Mouse (Mus musculus) WW6 (cell line): ENCODE measurements around the gene Gpank1.
"Not testable (repeated sequence)": the region's sequence is repeated elsewhere in the genome, so short reads cannot be mapped to it uniquely, and the experiment has no call there.

Source experiments
- DNase-seq: peaks from one replicate; pipeline ENCODE4 v3.0.0-alpha.2; 2013; ENCODE audit warnings: low read depth, low spot score

Gpank1 gene

DNA sequence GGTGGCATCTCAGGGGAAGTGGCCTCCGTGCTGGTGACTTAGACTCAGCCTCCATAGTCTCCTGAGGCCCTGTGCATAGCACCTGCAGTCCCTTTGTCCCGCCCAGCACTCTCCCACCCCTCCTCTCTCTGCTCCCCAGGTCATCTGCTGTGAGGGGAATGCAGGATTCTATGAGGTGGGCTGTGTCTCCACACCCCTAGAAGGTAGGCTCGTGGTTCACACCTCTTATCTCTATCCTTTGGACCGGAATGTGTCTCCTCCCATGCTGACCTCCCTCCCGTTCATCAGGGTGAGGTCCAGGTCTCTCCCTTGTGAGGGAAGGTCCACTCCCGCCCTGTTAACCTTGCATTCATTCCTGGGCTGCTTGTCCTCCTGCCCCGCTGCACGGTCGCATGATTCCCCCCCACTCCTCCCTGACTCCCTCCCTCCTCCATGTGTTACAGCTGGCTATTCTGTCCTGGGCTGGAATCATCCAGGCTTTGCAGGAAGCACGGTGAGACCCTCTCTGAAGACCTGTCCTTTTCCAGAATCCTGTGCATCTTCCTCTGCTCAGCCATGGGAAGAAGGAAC is 21.0 kb upstream of the Gpank1 start:
- DNase-seq = no peak

DNA sequence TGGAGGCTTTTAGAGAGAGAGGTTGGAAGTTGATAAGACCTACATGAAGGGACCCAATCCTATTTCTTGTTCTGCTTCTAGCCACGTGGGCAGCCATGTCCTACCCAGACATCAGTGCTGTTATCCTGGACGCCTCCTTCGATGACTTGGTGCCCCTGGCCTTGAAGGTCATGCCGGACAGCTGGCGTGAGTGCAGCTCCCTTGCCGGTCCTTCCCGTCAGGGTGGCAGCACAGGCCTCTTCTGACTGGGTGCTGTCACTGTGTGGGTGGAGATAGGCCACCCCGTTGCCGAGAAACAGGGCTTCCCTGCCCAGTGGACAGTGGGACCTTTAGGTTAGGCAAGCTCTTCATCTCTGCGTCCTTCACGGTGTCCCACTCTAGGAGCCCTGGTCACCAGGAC is 20.1 kb upstream of the Gpank1 start:
- no peak for DNase-seq

DNA sequence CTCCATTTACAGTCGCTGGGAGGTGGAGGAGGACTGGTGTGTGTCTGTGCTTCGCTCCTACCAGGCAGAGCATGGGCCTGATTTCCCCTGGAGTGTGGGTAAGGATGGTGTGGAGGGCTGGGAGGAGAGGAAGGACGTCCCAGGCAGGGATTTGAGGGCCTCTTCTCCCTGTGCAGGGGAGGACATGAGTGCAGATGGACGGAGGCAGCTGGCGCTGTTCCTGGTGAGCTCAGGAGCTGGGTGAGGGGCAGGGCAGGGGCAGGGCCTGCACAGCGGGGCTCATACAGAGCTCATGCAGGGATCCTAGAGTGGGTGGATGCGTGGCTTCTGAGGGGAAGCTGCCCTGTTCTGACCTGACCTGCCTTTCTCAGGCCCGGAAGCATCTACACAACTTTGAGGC is 19.0 kb upstream of the Gpank1 start:
- DNase-seq = no peak

DNA sequence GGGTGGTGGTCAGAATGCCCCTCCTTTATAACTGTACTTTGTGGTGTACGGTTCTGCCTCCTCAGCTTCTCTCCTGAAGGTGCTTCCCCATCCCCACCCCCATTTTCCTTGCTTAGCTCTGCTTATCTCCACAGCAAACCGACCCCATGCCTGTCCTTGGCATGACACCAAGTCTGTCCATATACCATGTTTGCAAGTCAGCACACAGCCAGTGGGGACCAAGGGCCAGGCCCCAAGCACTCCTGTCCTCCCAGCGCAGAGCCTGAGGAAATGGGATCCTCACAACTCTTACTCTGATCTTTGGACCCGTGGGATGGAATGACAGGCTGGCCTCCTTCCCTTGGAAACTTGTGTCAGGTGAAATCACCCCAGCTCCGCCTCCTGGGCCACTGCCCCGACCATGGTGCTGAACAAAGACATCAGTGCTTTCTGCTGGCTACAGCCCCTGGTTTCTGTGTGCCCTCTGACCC is 18.0 kb upstream of the Gpank1 start:
- no peak for DNase-seq

DNA sequence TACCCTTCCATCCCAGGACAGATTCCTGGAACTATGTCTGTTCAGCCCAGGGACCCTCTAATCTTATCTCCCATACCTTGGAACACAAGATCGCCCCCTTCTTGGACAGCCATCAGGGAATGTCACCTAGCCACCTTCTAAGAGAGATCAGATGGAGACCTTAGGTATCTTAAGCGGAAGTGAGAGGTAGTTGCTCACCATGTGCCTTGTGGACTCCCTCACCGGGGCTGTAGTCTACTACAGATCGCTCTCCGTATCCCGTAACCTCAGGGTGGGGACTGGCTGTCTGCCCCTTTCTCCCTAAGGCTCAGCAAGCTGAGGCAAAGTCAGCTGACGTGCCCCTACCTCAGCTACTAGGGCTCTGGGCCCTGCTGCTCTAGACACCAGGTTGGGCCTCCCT is 17.2 kb upstream of the Gpank1 start:
- DNase-seq = no peak

DNA sequence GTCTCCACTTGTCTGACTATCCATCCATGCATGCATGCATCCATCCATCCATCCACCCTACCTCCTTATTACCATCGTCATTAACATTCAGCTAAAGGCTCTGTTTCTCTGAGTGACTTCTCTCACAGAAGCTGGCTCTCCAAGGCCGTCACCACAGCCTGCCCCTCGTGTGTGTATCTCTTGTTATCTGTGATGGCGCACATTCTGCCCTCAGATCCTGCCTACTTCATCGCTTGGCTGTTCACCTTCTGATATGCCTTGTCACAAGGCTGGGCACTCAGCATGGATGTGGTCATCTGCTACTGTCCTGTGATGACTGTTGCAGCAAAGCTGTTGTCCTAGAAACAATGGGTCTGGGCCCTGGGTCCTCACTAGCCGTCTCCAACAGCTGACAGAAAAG is 16.5 kb upstream of the Gpank1 start:
- no peak for DNase-seq

DNA sequence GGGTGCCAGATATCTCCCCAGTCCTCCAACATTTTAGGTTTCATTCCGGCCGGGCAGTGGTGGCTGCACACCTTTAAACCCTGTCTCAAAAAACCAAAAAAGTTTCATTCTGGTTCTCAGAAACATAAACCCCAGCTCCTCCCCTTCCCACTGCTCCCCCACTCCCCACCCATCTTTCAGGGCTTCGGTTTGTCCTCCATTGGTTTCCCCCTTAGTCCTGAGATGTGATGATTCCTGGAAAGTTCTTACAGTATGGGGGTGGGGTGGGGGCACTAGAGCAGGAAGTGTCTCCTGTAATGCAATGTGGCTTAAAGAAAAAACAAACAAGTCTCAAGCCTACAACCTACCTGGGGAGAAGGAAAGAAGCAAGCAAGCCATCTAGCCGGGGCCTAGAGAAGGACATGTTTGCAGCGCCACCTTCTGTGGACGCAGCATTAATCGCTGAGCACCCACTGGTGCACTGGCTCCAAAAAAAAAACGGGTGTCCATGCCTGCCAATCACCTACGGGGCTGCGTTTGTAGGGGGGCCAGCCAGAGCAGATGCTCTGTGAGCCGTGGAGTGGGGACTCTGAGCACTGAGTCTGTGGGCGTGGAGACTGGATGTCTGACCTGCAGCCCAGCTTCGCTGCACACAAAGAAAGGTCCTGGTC is 15.4 kb upstream of the Gpank1 start:
- DNase-seq = no peak

DNA sequence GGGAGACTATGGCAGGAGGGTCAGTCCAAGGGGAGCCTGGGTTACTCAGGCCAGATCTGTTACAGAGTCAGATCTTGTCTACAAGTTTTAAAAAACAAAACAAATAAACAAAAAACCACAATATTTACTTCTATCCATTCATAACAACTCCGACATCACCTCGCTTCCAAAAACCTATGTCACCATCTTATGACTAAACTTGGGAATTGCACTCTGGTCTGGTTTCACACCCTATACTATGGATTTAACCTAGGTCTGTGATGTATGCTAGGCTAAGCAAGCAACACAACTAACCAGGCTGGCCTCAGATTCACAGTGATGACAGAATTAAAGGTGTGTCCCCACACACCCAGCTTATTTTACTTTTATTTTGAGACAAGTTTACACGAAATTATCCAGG is 14.7 kb upstream of the Gpank1 start:
- no peak for DNase-seq

DNA sequence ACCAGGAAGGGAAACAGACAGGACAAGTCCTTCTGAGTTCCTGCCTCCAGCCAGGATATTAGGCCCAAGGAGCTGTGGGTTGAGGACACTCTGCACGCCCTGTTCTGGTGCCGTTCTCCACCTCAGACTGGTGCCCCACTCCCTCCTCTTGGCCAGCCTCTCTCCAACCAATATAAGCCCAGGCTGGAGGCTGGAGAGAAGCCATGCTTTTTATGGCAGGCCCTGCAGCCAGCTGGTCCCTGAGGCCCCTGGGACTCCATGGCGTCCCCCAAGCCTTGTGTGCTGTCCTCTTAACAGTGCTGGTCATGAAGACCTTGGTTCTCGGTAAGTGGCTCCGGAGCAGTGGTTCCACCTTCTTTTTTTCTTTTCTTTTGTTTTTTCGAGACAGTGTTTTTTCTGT is 13.2 kb upstream of the Gpank1 start, which contains the start of gene Ly6g5c:
Gene Ly6g5c (plus strand): TSS at position 183 of the 400 bp plus-strand sequence.
- no peak for DNase-seq

DNA sequence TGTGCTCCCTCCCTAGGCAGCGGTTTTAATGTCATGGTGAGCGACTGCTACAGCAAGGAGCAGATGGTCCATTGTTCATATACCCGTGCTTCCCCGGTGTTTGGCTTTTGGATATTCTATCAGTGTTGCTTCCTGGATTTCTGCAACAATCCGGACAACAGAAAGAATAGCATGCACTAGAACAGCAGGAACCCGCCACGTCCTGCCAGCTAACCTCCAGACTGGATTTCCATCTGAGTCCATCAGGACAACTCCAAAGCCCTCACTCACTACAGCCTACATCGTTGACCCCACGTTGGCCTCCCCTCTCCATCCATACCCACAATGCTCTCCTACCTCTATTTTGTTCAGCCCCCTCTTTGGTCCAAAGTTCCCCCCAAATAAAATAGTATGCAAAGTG is 9.5 kb upstream of the Gpank1 start:
- no peak for DNase-seq

DNA sequence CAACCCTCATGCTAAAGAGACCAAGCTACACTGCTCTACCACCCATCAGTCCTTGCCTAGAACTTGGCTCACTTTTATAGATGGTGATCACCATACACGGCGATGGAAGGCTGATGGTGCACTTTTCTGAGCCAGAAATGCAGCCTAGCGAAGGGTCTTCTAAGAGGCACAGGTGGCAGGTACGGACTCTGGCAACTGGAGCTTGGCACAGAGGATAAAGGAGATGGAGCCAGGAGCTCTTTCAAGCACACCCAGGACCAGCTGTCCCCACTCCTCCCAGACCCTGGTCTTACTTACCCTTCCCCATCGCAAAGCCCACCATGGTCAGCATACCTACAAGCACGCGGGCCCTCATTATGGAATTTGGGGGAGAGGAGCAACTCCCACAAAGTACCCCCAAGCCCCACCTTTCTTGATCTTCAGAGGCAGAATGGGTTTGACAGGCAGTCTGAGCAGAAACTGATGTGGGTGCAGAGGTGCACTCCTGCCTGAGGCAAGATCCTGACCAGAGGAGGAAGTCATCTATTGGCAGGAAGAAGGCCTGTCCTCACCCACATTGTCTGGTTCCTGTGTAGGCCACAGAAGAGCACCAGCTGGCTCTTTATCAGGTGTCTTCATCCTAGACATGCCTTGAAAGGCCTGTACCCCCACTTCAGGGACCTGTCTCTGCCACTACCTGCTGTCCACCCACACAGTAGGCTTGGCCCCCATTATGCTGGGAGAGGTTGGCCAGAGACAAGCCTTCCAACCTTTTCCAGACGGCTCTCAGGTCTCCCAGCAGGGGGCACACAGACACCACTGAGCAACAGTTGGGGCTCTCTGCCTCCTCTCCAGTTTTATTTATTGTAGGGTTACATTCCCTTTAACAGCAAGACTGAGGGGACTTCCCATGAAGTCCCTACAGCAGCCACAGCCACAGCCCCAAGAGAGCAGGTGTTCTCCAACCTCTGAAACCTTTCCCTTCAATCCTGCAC is 5.9 kb upstream of the Gpank1 start, which contains the start of gene Ly6g5b:
Gene Ly6g5b (minus strand): TSS at position 383 of the 974 bp plus-strand sequence.
- no peak for DNase-seq

DNA sequence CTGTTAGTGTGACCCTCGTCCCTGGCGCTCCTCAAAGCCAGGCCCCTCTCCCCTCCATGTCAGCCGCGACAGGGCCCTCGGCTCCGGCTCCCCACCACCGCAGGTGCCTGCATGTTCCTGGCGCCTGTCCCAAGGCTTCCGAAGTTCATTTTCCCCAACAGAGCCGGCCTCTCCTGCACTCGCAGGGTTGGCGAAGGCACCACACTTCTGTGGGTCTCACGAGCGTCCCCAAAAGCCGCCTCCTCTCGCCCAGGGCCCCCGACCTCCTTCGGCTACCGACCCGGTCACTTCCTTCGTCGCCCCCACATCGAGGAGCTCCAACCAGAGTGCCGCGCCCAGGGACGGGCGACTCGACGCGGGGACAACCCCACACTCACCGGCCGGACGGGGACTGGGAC is 511 bp upstream of the Gpank1 start:
- no peak for DNase-seq

DNA sequence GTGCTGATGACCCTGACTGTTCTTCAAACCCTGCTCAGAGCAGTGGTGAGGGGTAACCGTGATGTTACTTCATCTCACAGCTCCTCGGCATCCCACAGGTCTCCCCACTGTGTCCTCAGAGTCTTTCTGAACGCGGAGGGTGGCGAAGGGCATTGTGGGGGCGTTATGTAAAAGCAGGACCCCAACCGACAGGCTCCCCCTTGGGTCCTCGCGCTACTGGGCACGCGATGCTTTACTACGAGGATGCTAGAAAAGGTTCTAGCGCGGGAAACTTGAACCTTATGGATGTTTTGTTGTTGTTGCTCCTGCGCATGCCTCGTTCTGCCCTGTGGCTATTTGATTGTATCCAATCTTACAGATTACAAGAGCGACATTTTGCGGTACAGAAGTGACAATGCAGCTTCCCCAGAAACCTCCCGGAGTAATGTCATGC is 632 bp downstream of the Gpank1 start, which contains the start of gene Csnk2b:
Gene Csnk2b (minus strand): TSS at position 183 of the 433 bp plus-strand sequence.
- DNase-seq = no peak

DNA sequence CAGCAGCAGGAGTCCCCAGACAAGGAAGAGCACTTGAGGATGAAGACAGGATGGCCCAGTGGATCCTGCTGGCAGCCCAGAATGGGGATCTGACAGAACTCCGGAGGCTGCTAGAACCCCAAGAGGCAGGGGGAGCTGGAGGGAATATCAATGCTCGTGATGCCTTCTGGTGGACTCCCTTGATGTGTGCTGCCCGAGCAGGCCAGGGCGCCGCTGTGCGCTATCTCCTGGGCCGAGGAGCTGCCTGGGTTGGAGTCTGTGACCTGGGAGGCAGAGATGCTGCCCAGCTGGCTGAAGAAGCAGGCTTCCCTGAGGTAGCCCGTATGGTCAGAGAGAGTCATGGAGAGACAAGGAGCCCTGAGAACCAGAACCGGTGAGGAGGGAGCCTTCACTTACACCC is 2.0 kb downstream of the Gpank1 start:
- DNase-seq = not testable (repeated sequence)

DNA sequence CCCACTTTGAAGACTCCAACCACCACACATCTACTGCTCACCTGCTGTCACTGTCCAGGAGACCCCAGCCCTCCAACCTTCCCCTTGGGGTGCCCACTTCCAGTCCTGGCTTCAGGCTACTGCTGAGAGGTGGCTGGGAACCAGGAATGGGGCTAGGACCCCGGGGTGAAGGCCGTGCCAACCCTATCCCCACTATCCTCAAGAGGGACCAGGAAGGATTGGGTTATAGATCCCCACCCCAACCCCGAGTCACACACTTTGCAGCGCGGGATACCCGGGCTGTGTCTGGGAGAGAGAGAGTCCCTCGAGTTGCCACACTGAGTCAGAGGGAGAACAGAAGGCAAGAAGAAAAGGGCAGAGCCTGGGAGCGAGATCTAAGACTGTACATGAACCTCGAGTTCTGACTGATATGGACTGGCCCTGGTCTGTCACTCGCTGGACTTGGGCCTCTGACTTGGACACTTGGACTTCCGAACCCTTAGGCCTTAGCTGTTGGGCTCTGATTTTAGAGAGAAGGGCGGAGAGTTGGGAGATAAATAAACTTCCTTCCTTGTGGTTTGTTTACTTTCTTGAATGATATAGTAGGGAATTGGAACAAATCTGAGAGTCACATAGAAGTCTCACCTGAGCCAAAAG is 3.1 kb downstream of the Gpank1 start:
- DNase-seq = not testable (repeated sequence)

DNA sequence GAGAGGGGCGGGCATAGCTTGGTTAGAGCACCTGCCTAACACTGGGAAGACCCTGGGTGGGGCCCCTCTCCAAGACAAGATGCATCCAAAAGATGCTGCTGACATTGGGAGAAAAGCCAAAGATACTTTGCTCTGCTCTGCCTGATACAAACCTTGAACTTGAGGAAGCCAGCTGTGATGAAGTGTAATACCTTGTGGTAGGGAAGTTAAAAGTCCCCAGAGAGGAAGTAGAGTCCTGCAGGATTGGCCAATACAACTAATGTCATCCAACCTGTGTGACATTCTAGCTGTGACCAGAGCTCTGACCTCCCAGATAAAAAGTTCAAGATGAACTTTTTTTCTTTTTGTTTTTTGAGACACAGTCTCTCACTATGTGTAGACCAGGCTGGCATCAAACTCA is 3.8 kb downstream of the Gpank1 start:
- DNase-seq = no peak

DNA sequence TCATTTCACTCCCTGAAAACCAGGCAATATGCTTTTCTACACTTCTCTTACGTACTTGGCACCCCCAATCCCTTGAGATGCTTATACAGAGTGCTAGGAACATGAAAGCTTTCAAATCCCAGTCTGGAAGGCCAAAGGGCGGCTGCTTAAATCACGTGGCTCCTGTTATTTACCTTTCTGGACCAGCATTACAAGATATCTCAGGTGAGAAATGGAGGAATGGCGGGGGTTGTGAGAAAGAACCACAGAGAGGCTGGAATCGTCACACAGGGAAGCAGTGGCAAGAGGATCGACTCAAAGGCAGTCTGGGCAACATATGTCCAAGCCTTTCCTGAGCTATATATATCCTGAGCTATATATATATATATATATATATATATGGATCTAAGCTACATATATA is 4.3 kb downstream of the Gpank1 start:
- DNase-seq = no peak

DNA sequence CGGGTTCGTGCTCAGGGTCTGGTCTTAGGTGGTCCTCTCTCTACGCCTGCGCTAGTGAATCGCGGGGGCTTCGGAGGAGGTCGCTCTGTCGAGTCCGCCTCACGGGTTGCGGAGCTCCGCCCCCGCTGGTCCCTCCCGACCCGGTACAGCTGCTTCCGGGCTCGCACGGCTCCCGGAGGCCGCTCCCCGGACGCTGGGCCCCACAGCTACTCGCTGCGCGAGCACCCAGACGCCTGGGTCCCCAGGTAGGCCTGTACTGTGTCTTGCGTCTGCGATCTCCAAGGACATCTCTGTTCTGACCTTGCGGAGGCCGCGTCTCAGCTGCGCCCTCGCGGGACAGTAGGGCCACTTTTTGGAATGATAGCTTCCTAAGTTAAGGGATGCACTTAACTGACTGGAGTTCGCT is 5.0 kb downstream of the Gpank1 start, which contains the start of gene D17H6S53E:
Gene D17H6S53E (plus strand): TSS at position 168 of the 406 bp plus-strand sequence.
- DNase-seq = no peak

DNA sequence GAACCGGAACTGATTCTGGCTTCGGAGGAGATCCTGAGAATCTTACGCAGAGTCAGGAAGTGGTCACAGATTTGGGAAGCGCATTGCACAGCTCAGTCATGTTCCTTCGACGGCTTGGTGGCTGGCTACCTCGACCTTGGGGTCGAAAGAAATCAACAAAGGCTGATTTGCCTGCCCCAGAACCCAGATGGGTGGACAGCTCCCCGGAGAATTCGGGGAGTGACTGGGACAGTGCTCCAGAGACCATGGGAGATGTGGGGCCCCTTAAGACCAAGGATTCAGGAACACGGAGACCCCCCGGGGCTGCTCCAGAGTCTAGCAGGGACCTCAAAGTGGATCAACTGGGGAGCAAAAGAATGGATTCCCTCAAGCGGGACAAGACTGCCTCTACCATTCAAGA is 5.8 kb downstream of the Gpank1 start:
- no peak for DNase-seq

DNA sequence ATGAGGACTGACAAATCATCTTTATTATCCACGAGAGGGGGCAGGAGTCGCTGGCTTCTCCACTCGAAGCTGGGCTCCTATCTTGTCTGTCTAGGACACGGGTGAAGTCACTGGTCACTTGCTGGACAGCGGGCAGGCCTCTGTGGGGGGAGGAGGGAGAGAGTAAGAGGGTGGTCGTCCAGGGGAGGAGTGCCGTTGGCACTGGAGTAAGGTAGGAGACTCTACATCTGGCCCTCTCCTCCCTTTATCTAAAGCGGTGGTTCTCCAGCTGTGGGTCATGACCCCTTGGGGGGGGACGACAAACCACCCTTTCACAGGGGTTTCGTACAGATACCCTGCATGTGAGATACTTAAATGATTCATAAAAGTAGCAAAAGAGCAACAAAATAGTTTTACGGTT is 7.7 kb downstream of the Gpank1 start:
- no peak for DNase-seq

DNA sequence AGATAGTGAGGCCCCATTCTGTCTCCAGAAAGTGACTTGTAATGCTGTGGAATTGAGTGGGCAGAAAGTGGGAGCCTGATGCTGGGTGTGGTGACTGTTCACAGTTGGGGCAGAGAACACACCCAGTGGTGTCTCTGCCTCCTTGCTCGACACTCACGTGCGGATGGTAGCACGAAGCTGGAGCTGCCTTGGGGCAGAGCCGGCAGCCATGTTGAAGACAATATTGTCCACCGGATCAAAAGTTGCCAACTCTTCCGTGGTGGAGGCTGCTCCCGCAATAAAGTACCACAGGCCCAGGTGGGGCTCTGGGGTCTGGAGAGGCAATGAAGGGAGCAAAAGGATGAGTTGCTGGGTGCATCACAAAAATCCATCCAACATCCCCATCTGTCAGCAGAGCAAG is 9.8 kb downstream of the Gpank1 start:
- DNase-seq = no peak
